Mouse (Mus musculus): ENCODE data around the gene Cwh43. TPM values are rescaled to one million over a fixed set of nuclear protein-coding genes. Genes with fewer than 3 reads are reported as not detected.

The Cwh43 gene
- polyA plus RNA-seq, 1 experiment from 2014 or later: 0.09 TPM

DNA sequence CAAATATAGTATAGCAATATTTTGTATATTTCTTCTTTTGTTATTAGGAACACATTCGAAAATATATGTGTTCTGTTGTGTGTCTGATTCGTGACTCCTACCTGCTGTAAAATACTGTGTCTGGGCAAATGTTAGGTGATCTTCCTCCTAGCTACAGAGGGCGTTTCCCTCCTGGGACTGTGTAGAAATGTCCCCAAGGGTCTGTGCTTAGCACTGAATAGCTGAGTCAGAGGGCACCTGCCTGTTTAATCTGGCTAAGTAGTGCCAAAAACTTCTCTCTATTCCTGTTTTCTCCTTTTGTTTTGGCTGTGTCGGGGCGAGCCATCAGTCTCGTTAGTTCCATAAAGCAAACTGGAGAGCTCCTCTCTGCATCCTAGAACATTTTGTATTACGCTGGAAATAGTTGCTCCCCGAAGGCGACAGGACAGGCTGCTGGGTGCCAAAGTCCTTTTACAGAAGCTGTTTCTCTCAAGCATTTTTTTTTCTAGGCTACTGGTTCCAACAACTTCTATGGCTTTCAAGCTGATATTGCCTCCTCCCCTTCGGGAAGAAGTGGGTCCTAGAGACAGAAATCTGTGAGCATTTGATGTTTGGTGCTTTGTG is 36.9 kb upstream of the Cwh43 start:
- 78% methylated on average over 10 of the region's 10 CpGs for WGBS
- Histone ChIP-seq H3K27ac (ENCODE audit: low read depth) (no peak overlapping the region), H3K9ac (ENCODE audit: low read length) (no peak overlapping the region), H3K36me3 (ENCODE audit: control insufficient read depth, insufficient read depth, low read length) (no peaks in the 10 kb centered on the region), H3K4me2 (ENCODE audit: low read length) (no peak overlapping the region), H3K4me3 (ENCODE audit: low read depth, low read length) (no peak overlapping the region), H3K9me3 (ENCODE audit: control insufficient read depth, low read length) (no peaks in the 10 kb centered on the region), H3K27me3 (replicated peaks; ENCODE audit: control insufficient read depth, insufficient read depth, low read length) (no peaks in the 10 kb centered on the region), H3K4me1 (replicated peaks; ENCODE audit: control insufficient read depth, insufficient read depth, low read length) (no peaks in the 10 kb centered on the region)
- DNase-seq (ENCODE audit: low spot score) (no peak), ATAC-seq (replicated peaks; ENCODE audit: low FRiP score, low TSS enrichment, low read depth) (no peak)

DNA sequence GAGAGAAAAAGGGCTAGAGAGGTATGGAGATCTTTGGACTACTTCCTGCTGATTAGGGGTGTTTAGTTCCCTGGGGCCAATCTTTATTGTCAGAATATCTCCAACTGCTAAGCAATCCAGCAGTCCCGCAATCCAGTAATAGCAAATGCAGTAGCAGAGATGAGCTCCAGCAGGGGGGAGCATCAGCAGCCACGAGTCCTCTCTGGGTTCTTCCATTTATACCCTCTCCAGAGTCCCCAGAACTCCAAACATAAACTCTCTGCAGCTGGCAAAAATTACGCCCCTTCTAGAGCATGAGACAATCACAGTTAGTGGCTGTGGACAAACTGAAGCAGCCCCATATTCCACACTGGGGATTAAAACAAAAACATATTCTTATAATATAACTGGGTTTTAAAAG is 36.1 kb upstream of the Cwh43 start:
- Histone ChIP-seq H3K9ac (ENCODE audit: low read length) (no peak overlapping the region), H3K9me3 (ENCODE audit: control insufficient read depth, low read length) (no peaks in the 10 kb centered on the region), H3K27me3 (replicated peaks; ENCODE audit: control insufficient read depth, insufficient read depth, low read length) (no peaks in the 10 kb centered on the region), H3K4me1 (replicated peaks; ENCODE audit: control insufficient read depth, insufficient read depth, low read length) (no peaks in the 10 kb centered on the region), H3K4me3 (ENCODE audit: low read depth, low read length) (no peak overlapping the region), H3K36me3 (ENCODE audit: control insufficient read depth, insufficient read depth, low read length) (no peaks in the 10 kb centered on the region), H3K4me2 (ENCODE audit: low read length) (no peak overlapping the region), H3K27ac (ENCODE audit: low read depth) (no peak overlapping the region)
- DNase-seq (ENCODE audit: low spot score) (no peak), ATAC-seq (replicated peaks; ENCODE audit: low FRiP score, low TSS enrichment, low read depth) (no peak)
- WGBS: 50% methylated on average over 3 of the region's 3 CpGs

DNA sequence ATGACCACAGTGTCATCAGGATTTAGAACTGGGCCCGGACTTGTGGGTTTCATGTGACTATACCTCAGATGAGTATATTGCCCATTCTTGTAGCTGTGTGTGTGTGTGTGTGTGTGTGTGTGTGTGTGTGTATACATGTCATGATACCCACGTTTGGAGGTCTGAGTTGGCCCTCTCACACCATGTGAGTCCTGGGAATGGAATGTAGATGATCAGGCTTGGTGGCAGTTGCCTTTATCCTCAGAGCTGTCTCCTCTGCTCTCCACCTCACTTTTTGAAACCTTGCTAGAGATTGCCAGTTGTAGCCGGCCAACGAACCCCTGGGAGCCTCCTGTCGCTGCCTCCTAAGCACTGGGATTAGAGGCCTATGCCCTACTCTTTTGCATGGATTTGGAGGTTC is 33.3 kb upstream of the Cwh43 start:
- Histone ChIP-seq H3K4me3 (ENCODE audit: low read depth, low read length) (no peak overlapping the region), H3K9me3 (ENCODE audit: control insufficient read depth, low read length) (no peaks in the 10 kb centered on the region), H3K4me2 (ENCODE audit: low read length) (no peak overlapping the region), H3K4me1 (replicated peaks; ENCODE audit: control insufficient read depth, insufficient read depth, low read length) (no peaks in the 10 kb centered on the region), H3K27ac (ENCODE audit: low read depth) (no peak overlapping the region), H3K27me3 (replicated peaks; ENCODE audit: control insufficient read depth, insufficient read depth, low read length) (no peaks in the 10 kb centered on the region), H3K36me3 (ENCODE audit: control insufficient read depth, insufficient read depth, low read length) (no peaks in the 10 kb centered on the region), H3K9ac (ENCODE audit: low read length) (no peak overlapping the region)
- DNase-seq (ENCODE audit: low spot score): no peak
- no peak for ATAC-seq (replicated peaks; ENCODE audit: low FRiP score, low TSS enrichment, low read depth)
- WGBS: 73% methylated on average over 5 of the region's 5 CpGs

- Histone ChIP-seq H3K4me3 (ENCODE audit: low read depth, low read length) (no peak overlapping the region), H3K27me3 (replicated peaks; ENCODE audit: control insufficient read depth, insufficient read depth, low read length) (no peaks in the 10 kb centered on the region), H3K4me2 (ENCODE audit: low read length) (no peak overlapping the region), H3K9me3 (ENCODE audit: control insufficient read depth, low read length) (no peaks in the 10 kb centered on the region), H3K4me1 (replicated peaks; ENCODE audit: control insufficient read depth, insufficient read depth, low read length) (no peaks in the 10 kb centered on the region), H3K27ac (ENCODE audit: low read depth) (no peak overlapping the region), H3K36me3 (ENCODE audit: control insufficient read depth, insufficient read depth, low read length) (no peaks in the 10 kb centered on the region), H3K9ac (ENCODE audit: low read length) (no peak overlapping the region)
- ATAC-seq (replicated peaks; ENCODE audit: low FRiP score, low TSS enrichment, low read depth) (no peak), DNase-seq (ENCODE audit: low spot score) (no peak)
- 42% methylated on average over 3 of the region's 3 CpGs for WGBS
Measured at GRCm38 (mm10) chr5:73373184-73373583, 32.7 kb upstream of the Cwh43 start.

- Histone ChIP-seq H3K4me3 (ENCODE audit: low read depth, low read length) (no peak overlapping the region), H3K27ac (ENCODE audit: low read depth) (no peak overlapping the region), H3K36me3 (ENCODE audit: control insufficient read depth, insufficient read depth, low read length) (no peaks in the 10 kb centered on the region), H3K9me3 (ENCODE audit: control insufficient read depth, low read length) (no peaks in the 10 kb centered on the region), H3K27me3 (replicated peaks; ENCODE audit: control insufficient read depth, insufficient read depth, low read length) (no peaks in the 10 kb centered on the region), H3K9ac (ENCODE audit: low read length) (no peak overlapping the region), H3K4me1 (replicated peaks; ENCODE audit: control insufficient read depth, insufficient read depth, low read length) (no peaks in the 10 kb centered on the region), H3K4me2 (ENCODE audit: low read length) (no peak overlapping the region)
- WGBS: 77% methylated on average over 9 of the region's 9 CpGs
- ATAC-seq (replicated peaks; ENCODE audit: low FRiP score, low TSS enrichment, low read depth): no peak
- no peak for DNase-seq (ENCODE audit: low spot score)
Measured at GRCm38 (mm10) chr5:73376041-73376440, 29.8 kb upstream of the Cwh43 start.

DNA sequence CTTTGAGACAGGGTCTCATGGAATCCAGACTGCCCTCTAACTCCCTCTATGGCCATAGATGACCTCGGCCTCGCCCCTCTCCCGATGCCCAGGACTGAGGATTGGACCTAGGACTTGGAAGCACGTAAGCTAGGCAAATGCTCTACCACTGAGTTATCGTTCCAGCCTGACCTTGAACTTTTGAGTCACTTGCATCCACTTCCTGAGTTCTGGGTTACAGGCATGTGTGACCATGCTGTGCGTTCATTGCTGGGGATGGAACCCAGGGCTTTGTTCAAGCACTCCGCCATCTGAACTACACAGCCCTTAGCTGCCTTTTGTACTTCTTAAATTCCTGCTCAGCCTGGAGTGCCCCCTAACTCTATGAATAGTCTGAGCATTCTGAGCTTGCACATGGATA is 29.4 kb upstream of the Cwh43 start:
- DNase-seq (ENCODE audit: low spot score) (no peak), ATAC-seq (replicated peaks; ENCODE audit: low FRiP score, low TSS enrichment, low read depth) (no peak)
- WGBS: 87% methylated on average over 7 of the region's 7 CpGs

DNA sequence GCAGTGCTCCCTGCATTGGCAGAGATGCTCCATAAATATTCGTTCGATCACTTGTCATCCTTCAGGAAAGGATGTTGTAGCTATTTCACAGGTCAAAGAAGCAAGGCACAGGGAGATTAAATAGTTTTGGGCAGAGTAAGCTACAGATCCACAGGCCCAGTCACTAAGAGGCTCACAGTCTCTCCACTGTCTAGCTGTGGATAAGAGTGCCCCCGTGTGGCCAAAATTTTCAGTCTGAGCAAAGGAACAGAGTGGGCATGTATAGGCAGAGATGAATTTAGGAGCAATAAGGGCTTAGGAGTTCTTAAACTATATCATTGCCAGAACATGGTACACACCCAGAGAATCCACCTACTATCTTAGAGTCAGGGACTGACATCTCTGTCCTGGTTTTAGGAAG is 26.0 kb upstream of the Cwh43 start:
- no peak overlapping the region for H3K4me2 ChIP-seq (ENCODE audit: low read length)
- ATAC-seq (replicated peaks; ENCODE audit: low FRiP score, low TSS enrichment, low read depth) (peak; percentile 86), DNase-seq (ENCODE audit: low spot score) (peak; percentile 96)
- H3K4me1 ChIP-seq (replicated peaks; ENCODE audit: control insufficient read depth, insufficient read depth, low read length): no peaks in the 10 kb centered on the region
- no peak overlapping the region for H3K9ac ChIP-seq (ENCODE audit: low read length)
- no peaks in the 10 kb centered on the region for H3K36me3 ChIP-seq (ENCODE audit: control insufficient read depth, insufficient read depth, low read length)
- WGBS: 22% methylated on average over 3 of the region's 3 CpGs
- H3K4me3 ChIP-seq (ENCODE audit: low read depth, low read length): no peak overlapping the region
- H3K9me3 ChIP-seq (ENCODE audit: control insufficient read depth, low read length): no peaks in the 10 kb centered on the region
- H3K27me3 ChIP-seq (replicated peaks; ENCODE audit: control insufficient read depth, insufficient read depth, low read length): no peaks in the 10 kb centered on the region
- no peak overlapping the region for H3K27ac ChIP-seq (ENCODE audit: low read depth)

More for the DNA sequence above, 29.4 kb upstream of the Cwh43 start:
- Histone ChIP-seq H3K9ac (ENCODE audit: low read length) (no peak overlapping the region), H3K36me3 (ENCODE audit: control insufficient read depth, insufficient read depth, low read length) (no peaks in the 10 kb centered on the region), H3K27me3 (replicated peaks; ENCODE audit: control insufficient read depth, insufficient read depth, low read length) (no peaks in the 10 kb centered on the region), H3K4me2 (ENCODE audit: low read length) (no peak overlapping the region), H3K4me3 (ENCODE audit: low read depth, low read length) (no peak overlapping the region), H3K27ac (ENCODE audit: low read depth) (no peak overlapping the region), H3K4me1 (replicated peaks; ENCODE audit: control insufficient read depth, insufficient read depth, low read length) (no peaks in the 10 kb centered on the region), H3K9me3 (ENCODE audit: control insufficient read depth, low read length) (no peaks in the 10 kb centered on the region)

- WGBS: 47% methylated on average over 8 of the region's 8 CpGs
- Histone ChIP-seq H3K27ac (ENCODE audit: low read depth) (no peak overlapping the region), H3K4me1 (replicated peaks; ENCODE audit: control insufficient read depth, insufficient read depth, low read length) (no peaks in the 10 kb centered on the region), H3K36me3 (ENCODE audit: control insufficient read depth, insufficient read depth, low read length) (no peaks in the 10 kb centered on the region), H3K27me3 (replicated peaks; ENCODE audit: control insufficient read depth, insufficient read depth, low read length) (no peaks in the 10 kb centered on the region), H3K4me2 (ENCODE audit: low read length) (no peak overlapping the region), H3K9ac (ENCODE audit: low read length) (no peak overlapping the region), H3K4me3 (ENCODE audit: low read depth, low read length) (no peak overlapping the region), H3K9me3 (ENCODE audit: control insufficient read depth, low read length) (no peaks in the 10 kb centered on the region)
- no peak for DNase-seq (ENCODE audit: low spot score)
- no peak for ATAC-seq (replicated peaks; ENCODE audit: low FRiP score, low TSS enrichment, low read depth)
Measured at GRCm38 (mm10) chr5:73380829-73381228, 25.0 kb upstream of the Cwh43 start.

GRCm38 (mm10) chr5:73381510-73381909 is 24.4 kb upstream of the Cwh43 start:
- ATAC-seq (replicated peaks; ENCODE audit: low FRiP score, low TSS enrichment, low read depth): no peak
- WGBS: 82% methylated on average over 7 of the region's 7 CpGs
- Histone ChIP-seq H3K27ac (ENCODE audit: low read depth) (no peak overlapping the region), H3K27me3 (replicated peaks; ENCODE audit: control insufficient read depth, insufficient read depth, low read length) (no peaks in the 10 kb centered on the region), H3K4me2 (ENCODE audit: low read length) (no peak overlapping the region), H3K36me3 (ENCODE audit: control insufficient read depth, insufficient read depth, low read length) (no peaks in the 10 kb centered on the region), H3K4me1 (replicated peaks; ENCODE audit: control insufficient read depth, insufficient read depth, low read length) (no peaks in the 10 kb centered on the region), H3K4me3 (ENCODE audit: low read depth, low read length) (no peak overlapping the region), H3K9me3 (ENCODE audit: control insufficient read depth, low read length) (no peaks in the 10 kb centered on the region), H3K9ac (ENCODE audit: low read length) (no peak overlapping the region)
- no peak for DNase-seq (ENCODE audit: low spot score)

Measured in intestine, embryonic 14.5 days (tissue).